In genomic region chr9:50002695-50003094, GRCm38 (mm10) we compare ENCODE assay signal across 34 mouse cellular contexts.
"Had no signal": no experiment of that assay in that cellular context is flagged by ENCODE, and none has a peak within 500 bp of the region (broad histone marks: within the 10 kb centered on the region; RNA-seq: fewer than 3 reads in every experiment).

No protein-coding gene starts in this region.

- H3K27me3 ChIP-seq: heart, embryonic 12.5 days; heart, embryonic 13.5 days; heart, embryonic 15.5 days; hindbrain, embryonic 12.5 days; hindbrain, embryonic 13.5 days; hindbrain, embryonic 15.5 days; intestine, embryonic 15.5 days; kidney, embryonic 15.5 days had no signal

- H3K9ac ChIP-seq: heart, embryonic 12.5 days; heart, embryonic 13.5 days; heart, embryonic 15.5 days; hindbrain, embryonic 12.5 days; hindbrain, embryonic 13.5 days; hindbrain, embryonic 14.5 days; hindbrain, embryonic 15.5 days; intestine, embryonic 15.5 days; kidney, embryonic 15.5 days had no signal

- DNase-seq: heart, postnatal 14 days; heart, postnatal 36 days; heart, postnatal 4 days; kidney, adult 11 months; kidney, adult 18-20 months; kidney, adult 2 months; kidney, adult 8-10 months; kidney, adult 9 months; kidney, postnatal 14 days; kidney, postnatal 25 days; kidney, postnatal 36 days; kidney, postnatal 4 days; layer of hippocampus, adult 9-11 months; layer of hippocampus, postnatal 36 days had no signal

- H3K36me3 ChIP-seq: heart, embryonic 10.5 days; heart, embryonic 12.5 days; heart, embryonic 13.5 days; heart, embryonic 15.5 days; hindbrain, embryonic 10.5 days; hindbrain, embryonic 12.5 days; hindbrain, embryonic 13.5 days; hindbrain, embryonic 15.5 days; intestine, embryonic 15.5 days; kidney, embryonic 15.5 days had no signal

- H3K9me3 ChIP-seq: heart, embryonic 10.5 days; heart, embryonic 12.5 days; heart, embryonic 13.5 days; heart, embryonic 15.5 days; hindbrain, embryonic 10.5 days; hindbrain, embryonic 12.5 days; hindbrain, embryonic 13.5 days; hindbrain, embryonic 15.5 days; intestine, embryonic 15.5 days; kidney, embryonic 15.5 days had no signal

- H3K4me3 ChIP-seq: heart, embryonic 10.5 days; heart, embryonic 12.5 days; heart, embryonic 13.5 days; heart, embryonic 15.5 days; hindbrain, embryonic 10.5 days; hindbrain, embryonic 12.5 days; hindbrain, embryonic 13.5 days; hindbrain, embryonic 15.5 days; intestine, embryonic 15.5 days; kidney, embryonic 15.5 days; layer of hippocampus, adult 2 months; left cerebral cortex, adult 2 months had no signal

- H3K27ac ChIP-seq: heart, embryonic 10.5 days; heart, embryonic 13.5 days; heart, embryonic 15.5 days; hindbrain, embryonic 12.5 days; hindbrain, embryonic 13.5 days; hindbrain, embryonic 14.5 days; hindbrain, embryonic 15.5 days; hindbrain, postnatal 0 days; intestine, embryonic 15.5 days; kidney, embryonic 15.5 days; kidney, postnatal 0 days; layer of hippocampus, adult 2 months; left cerebral cortex, adult 2 months had no signal

- H3K4me2 ChIP-seq: heart, embryonic 11.5 days; heart, embryonic 12.5 days; heart, embryonic 13.5 days; heart, embryonic 15.5 days; hindbrain, embryonic 12.5 days; hindbrain, embryonic 13.5 days; hindbrain, embryonic 14.5 days; hindbrain, embryonic 15.5 days; intestine, embryonic 15.5 days; kidney, embryonic 15.5 days had no signal

- ATAC-seq: hindbrain, embryonic 16.5 days; hindbrain, postnatal 0 days; inflammation-experienced regulatory T-cells, adult 6 months; intestine, embryonic 15.5 days; intestine, embryonic 16.5 days; intestine, postnatal 0 days had no signal
